Mouse (Mus musculus) heart, embryonic 15.5 days (tissue): Measurements from ENCODE around the gene Tjp1. TPM values are rescaled to one million over a fixed set of nuclear protein-coding genes. Genes with fewer than 3 reads are reported as not detected.

Experiments
- ATAC-seq: fragments of 200-750 bp; cut with Nextera tagmentation; replicated peaks from 2 replicates; pipeline ENCODE4 v1.8.0; 2017; ENCODE audit warnings: low read depth, moderate TSS enrichment; ENCODE audit not compliant: insufficient number of reproducible peaks, insufficient read depth, low FRiP score
- H3K27ac ChIP-seq: fragments of 300-500 bp; sonication (generic); 2 replicates; pipeline ENCODE4 v1.5.1; 2015; ENCODE audit warnings: mild to moderate bottlenecking, inconsistent platforms
- H3K27me3 ChIP-seq: fragments of 300-500 bp; sonication (generic); 2 replicates; pipeline ENCODE4 v1.6.1; 2015; ENCODE audit warnings: inconsistent platforms
- H3K36me3 ChIP-seq: fragments of 300-500 bp; sonication (generic); 2 replicates; pipeline ENCODE4 v1.6.1; 2015; ENCODE audit warnings: mild to moderate bottlenecking, inconsistent platforms
- H3K4me1 ChIP-seq: fragments of 300-500 bp; sonication (generic); replicated peaks from 2 replicates; pipeline ENCODE4 v1.6.1; 2015; ENCODE audit warnings: inconsistent platforms
- H3K4me2 ChIP-seq: fragments of 300-500 bp; sonication (generic); 2 replicates; pipeline ENCODE4 v1.6.1; 2015; ENCODE audit warnings: inconsistent platforms, mild to moderate bottlenecking, moderate library complexity
- H3K4me3 ChIP-seq: fragments of 300-500 bp; sonication (generic); 2 replicates; pipeline ENCODE4 v1.5.1; 2015; ENCODE audit warnings: mild to moderate bottlenecking, inconsistent platforms
- H3K9ac ChIP-seq: fragments of 300-500 bp; sonication (generic); 2 replicates; pipeline ENCODE4 v1.6.1; 2015; ENCODE audit warnings: mild to moderate bottlenecking, inconsistent platforms
- H3K9me3 ChIP-seq: fragments of 300-500 bp; sonication (generic); replicated peaks from 2 replicates; pipeline ENCODE4 v1.6.1; 2016; ENCODE audit warnings: inconsistent platforms
- WGBS: fragments of 180-500 bp; shearing (Covaris S2); methylation state at CpG from one replicate; pipeline ENCODE4 v1.1.7; 2015; ENCODE audit warnings: mixed read lengths; 5-methylcytosine and 5-hydroxymethylcytosine counted together
- polyA plus RNA-seq: library from polyadenylated mRNA; unstranded; fragments of >200 nt; fragmentation: Nextera tagmentation; extraction: Ambion mirVana; gene quantifications from 2 replicates; pipeline ENCODE4 v1.2.1, GENCODE M21; 2015

The Tjp1 gene
- polyA plus RNA-seq, 1 experiment from 2014 or later = 21.0 TPM

DNA sequence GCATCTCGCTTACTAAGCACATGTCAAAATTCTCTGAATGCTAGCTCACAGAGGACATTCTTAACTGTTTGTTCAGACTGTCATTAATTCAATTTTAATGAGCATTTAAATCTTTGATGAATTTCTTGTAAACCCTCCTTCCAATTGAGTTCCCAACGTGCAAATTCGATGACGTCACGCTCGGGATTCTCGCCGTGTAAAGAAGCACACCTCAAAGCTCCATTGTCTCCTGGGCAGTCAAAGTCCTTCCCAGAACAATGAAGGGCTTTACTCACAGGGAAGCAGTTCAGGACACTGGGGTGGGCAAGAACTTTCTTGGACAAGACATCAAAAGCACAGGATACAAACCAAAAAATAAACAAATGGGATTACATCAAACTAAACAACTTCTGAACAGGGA lies 10.7 kb downstream of the Tjp1 start:
- H3K9me3 ChIP-seq = no peaks in the 10 kb centered on the region
- no peaks in the 10 kb centered on the region for H3K4me1 ChIP-seq
- WGBS = 66% methylated on average over 8 of the region's 8 CpGs
- H3K36me3 ChIP-seq = no peaks in the 10 kb centered on the region
- H3K4me3 ChIP-seq = no peak overlapping the region
- no peak overlapping the region for H3K4me2 ChIP-seq
- H3K27ac ChIP-seq = no peak overlapping the region
- ATAC-seq = no peak
- H3K27me3 ChIP-seq = no peaks in the 10 kb centered on the region
- no peak overlapping the region for H3K9ac ChIP-seq

DNA sequence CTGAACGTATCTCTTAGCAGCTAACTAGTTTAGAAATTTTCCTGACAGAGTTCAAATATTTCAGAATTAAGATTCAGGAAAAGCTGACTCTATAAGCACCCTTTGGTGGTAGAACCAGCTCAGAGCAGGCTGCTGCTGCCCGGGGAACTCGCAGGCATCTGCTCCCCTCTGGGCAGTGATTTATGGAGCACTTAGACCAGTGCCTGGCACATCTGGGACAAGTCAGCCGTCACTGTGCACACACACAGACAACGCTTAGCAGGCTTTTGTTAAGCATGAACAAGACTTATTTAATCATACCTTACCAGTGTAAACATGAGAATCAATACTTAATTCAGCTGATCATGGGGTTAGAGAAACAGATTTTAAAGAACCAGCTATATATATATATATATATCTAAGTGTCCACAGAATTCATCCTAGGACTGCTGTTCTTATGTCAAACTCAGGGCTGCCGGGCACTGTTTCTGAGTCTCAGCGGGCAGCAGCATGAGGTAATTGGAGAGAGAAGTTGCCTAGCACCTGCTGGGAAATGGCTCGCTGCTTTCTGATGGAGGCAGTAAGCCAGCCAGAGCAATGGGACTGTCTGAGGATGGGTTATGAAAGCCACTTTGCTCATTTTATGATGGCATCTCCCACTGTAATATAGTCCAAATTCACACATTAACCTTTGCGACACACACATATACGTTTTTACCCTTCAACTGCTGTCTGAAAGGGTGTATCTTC lies 14.0 kb downstream of the Tjp1 start:
- H3K9ac ChIP-seq = no peak overlapping the region
- H3K9me3 ChIP-seq = no peaks in the 10 kb centered on the region
- no peaks in the 10 kb centered on the region for H3K27me3 ChIP-seq
- no peaks in the 10 kb centered on the region for H3K36me3 ChIP-seq
- no peaks in the 10 kb centered on the region for H3K4me1 ChIP-seq
- ATAC-seq = no peak; the same call in 1 of the 2 replicates
- H3K4me3 ChIP-seq = no peak overlapping the region
- H3K27ac ChIP-seq = no peak overlapping the region
- 57% methylated on average over 10 of the region's 10 CpGs for WGBS
- H3K4me2 ChIP-seq = no peak overlapping the region

DNA sequence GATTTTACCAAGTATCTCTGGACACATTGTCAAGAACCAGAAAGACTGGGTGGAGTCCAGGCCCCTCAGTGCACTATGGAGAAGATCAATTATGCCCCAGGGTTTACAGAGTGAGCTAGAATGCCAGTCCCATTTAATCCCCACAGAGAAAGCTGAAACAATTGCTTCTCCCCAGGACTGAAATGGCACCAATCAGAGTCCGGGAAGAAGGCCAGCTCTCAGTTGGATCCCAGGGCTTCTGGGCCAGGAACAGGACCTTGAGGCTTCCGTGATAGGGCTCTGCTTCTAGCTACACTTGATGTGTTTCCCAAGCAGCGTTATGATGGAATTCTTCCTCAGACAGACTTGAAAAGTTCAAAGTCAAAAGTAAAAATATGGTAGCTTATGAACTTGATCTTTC lies 18.2 kb downstream of the Tjp1 start:
- H3K9me3 ChIP-seq = no peaks in the 10 kb centered on the region

DNA sequence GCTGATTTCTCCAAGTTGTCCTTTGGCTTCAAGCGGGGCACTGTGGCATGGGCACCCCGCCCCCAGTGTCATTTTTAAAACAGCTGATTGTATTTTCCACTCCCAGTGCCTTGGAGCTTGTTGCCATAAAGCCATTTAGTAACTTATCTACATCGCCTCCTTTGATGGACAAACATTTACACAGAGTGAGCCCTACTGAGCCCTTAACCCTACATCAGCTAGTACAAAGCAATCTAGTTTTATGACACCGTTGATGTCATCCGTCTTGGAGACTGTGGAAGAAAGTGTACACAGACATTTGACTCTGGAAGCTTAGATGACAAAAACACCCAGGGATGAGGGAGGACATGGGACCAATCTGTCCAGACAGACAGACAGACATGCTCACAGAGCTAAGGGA lies 20.2 kb downstream of the Tjp1 start:
- Histone ChIP-seq H3K4me1 (no peaks in the 10 kb centered on the region), H3K27me3 (no peaks in the 10 kb centered on the region), H3K36me3 (no peaks in the 10 kb centered on the region), H3K4me2 (no peak overlapping the region), H3K27ac (no peak overlapping the region), H3K4me3 (no peak overlapping the region), H3K9ac (no peak overlapping the region), H3K9me3 (no peaks in the 10 kb centered on the region)
- 78% methylated on average over 5 of the region's 5 CpGs for WGBS
- no peak for ATAC-seq

More for the DNA sequence above, 18.2 kb downstream of the Tjp1 start:
- no peaks in the 10 kb centered on the region for H3K4me1 ChIP-seq
- H3K27ac ChIP-seq = no peak overlapping the region
- no peaks in the 10 kb centered on the region for H3K36me3 ChIP-seq
- no peak for ATAC-seq
- WGBS = 64% methylated on average over 3 of the region's 3 CpGs
- no peaks in the 10 kb centered on the region for H3K27me3 ChIP-seq
- H3K9ac ChIP-seq = no peak overlapping the region
- no peak overlapping the region for H3K4me3 ChIP-seq
- no peak overlapping the region for H3K4me2 ChIP-seq

DNA sequence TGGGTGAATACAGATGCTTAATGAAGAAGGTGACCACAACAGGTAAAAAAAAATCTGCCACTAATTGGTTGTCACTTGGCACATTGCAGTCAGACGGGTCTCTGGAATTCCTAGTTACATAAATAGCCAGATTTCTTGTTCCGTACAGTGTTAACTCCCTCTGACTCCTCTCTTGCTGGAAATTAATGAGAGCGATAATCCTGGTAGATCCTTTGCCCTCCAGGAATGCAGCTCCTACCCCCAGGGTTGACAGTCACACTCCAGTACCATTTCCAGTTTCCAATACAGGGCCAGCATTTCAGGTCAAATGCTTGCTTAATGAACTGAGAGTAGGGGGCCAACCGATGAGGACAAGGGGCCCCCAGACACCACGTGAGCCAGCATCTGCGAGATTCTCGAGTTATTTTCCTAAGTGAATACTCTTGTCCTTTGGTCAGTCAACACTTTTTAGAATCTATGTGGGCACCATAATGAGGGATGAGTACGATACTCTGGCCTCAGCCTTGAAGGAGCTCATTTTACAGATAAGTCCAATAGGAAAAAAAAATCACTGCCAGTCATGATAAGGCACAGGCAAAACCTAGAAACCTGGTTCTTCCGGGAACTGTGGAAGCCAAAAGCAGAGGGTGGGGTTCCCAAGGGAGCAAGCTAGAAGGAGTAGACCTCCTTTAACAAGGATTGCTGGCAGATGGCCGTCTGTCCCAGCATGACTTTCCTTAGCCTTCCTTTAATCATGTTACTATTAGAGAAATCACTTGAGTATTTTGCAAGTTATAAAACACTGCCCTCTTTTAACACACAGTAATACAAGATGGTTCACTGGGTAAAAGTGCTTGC lies 24.9 kb downstream of the Tjp1 start:
- no peaks in the 10 kb centered on the region for H3K4me1 ChIP-seq
- no peak overlapping the region for H3K9ac ChIP-seq
- no peaks in the 10 kb centered on the region for H3K9me3 ChIP-seq
- H3K27me3 ChIP-seq = no peaks in the 10 kb centered on the region
- no peak for ATAC-seq
- H3K36me3 ChIP-seq = no peaks in the 10 kb centered on the region
- no peak overlapping the region for H3K27ac ChIP-seq
- H3K4me2 ChIP-seq = no peak overlapping the region
- no peak overlapping the region for H3K4me3 ChIP-seq
- 49% methylated on average over 10 of the region's 10 CpGs for WGBS

DNA sequence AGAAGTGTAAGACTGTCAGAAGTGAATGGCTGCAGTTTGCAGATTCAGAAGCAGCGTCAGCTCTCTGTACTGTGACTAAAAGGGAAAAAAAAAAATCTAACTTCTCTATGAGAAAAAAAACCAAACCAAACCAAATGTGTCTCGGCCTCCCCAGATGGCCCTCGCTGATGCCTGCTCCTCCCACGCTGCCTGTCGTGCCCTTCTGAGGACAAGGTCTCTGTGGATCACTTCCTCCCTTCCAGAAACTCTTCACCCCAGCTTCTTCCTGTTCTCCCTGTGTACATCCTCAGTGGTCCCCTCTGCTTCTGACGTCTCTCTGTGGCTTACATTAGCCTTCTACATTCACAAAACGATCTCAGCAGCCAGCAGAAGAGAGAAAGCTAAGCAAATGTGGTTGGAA lies 26.8 kb downstream of the Tjp1 start:
- Histone ChIP-seq H3K4me1 (no peaks in the 10 kb centered on the region), H3K9me3 (no peaks in the 10 kb centered on the region), H3K27me3 (no peaks in the 10 kb centered on the region), H3K4me2 (no peak overlapping the region), H3K27ac (no peak overlapping the region), H3K4me3 (no peak overlapping the region), H3K36me3 (no peaks in the 10 kb centered on the region), H3K9ac (no peak overlapping the region)
- 45% methylated on average over 7 of the region's 7 CpGs for WGBS
- ATAC-seq = no peak

DNA sequence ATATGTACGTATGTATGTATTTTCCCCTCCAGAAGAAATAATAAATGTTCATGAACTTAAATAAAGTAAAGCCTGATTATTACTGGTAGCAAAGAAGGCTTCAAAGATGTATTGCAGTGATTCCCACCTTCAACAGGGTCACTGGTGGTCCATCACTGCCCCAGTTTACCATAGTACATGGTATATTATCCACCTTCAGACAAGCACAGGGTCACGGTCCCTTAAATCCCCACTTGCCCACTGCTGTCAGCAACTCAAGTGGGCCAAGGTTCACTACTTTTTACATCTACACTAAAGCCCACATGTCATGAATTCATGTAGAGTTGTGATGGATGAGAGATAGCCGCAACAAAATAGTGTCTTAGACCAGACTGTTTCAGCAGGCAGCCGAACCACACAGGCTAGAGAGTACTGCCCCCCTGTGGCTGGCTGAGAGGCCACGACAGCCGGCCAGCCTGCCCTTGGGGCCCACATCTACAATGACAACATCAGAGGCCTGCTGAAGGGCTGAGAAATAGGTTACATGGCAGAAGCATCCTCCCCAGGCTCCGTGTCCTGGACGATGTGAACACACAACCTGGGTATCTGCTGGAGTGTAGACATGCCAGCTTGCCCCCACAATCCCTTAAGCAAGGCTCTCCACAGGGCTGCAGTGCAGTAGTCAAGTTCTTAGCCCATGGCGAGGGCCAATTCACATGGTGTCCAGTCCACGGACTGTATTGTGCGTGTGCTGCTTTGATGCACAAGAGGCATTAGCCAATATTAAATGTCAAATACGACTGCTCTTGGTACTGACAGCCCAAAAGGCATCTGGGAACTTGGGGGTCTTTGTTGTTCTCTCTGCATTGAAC lies 29.6 kb downstream of the Tjp1 start:
- WGBS = 49% methylated on average over 12 of the region's 12 CpGs
- no peaks in the 10 kb centered on the region for H3K9me3 ChIP-seq
- no peaks in the 10 kb centered on the region for H3K4me1 ChIP-seq
- H3K27ac ChIP-seq = no peak overlapping the region
- H3K27me3 ChIP-seq = no peaks in the 10 kb centered on the region
- no peaks in the 10 kb centered on the region for H3K36me3 ChIP-seq
- H3K9ac ChIP-seq = no peak overlapping the region
- H3K4me3 ChIP-seq = no peak overlapping the region
- peak; percentile 53 for ATAC-seq
- H3K4me2 ChIP-seq = no peak overlapping the region

DNA sequence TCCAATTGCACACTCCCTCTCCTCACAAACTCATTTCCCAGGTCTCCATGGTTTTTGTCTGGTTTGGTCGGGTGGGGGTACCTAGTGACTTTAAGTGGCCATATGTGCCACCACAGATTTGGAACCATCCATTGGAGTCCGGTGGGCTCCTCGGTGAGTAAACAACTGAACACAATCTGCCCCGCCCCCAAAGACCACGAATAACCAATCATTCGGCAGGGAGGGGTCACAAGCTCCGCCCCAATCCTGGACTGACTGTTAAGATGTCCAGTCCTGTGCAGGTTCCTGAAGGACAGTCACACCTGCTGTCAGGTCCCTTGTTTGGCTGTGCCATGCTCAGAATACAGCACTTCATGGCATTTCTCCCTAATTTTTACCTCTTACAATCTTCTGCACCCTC lies 37.1 kb downstream of the Tjp1 start:
- no peak overlapping the region for H3K27ac ChIP-seq
- no peak overlapping the region for H3K4me2 ChIP-seq
- peaks cover 7% of the 10 kb centered on the region for H3K4me1 ChIP-seq
- H3K4me3 ChIP-seq = no peak overlapping the region
- ATAC-seq = no peak
- no peaks in the 10 kb centered on the region for H3K36me3 ChIP-seq
- no peak overlapping the region for H3K9ac ChIP-seq
- no peaks in the 10 kb centered on the region for H3K9me3 ChIP-seq
- 77% methylated on average over 7 of the region's 7 CpGs for WGBS
- no peaks in the 10 kb centered on the region for H3K27me3 ChIP-seq

DNA sequence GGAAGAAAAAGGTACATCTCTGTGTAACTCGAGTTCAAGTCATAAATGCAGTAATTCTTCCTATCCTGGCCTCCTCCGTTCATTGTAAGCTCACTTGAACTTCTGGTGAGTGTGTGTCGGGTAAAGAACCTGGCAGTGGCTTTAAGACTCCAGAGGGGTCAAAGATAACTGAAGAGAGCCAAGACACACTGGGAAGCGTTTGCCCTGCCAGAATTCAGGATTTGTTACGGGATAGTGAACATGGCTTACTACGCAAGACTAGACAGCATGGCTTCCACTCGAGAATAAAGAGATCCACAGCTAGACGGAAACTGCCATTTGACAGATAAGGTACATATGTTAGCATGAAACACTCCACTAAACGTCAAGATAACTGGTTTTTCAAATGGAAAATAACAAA lies 37.8 kb downstream of the Tjp1 start:
- no peaks in the 10 kb centered on the region for H3K9me3 ChIP-seq
- H3K9ac ChIP-seq = no peak overlapping the region
- H3K4me3 ChIP-seq = no peak overlapping the region
- H3K36me3 ChIP-seq = no peaks in the 10 kb centered on the region
- no peak overlapping the region for H3K27ac ChIP-seq
- WGBS = 62% methylated on average over 9 of the region's 9 CpGs
- H3K4me1 ChIP-seq = peaks cover 7% of the 10 kb centered on the region
- no peaks in the 10 kb centered on the region for H3K27me3 ChIP-seq
- H3K4me2 ChIP-seq = no peak overlapping the region
- ATAC-seq = no peak

DNA sequence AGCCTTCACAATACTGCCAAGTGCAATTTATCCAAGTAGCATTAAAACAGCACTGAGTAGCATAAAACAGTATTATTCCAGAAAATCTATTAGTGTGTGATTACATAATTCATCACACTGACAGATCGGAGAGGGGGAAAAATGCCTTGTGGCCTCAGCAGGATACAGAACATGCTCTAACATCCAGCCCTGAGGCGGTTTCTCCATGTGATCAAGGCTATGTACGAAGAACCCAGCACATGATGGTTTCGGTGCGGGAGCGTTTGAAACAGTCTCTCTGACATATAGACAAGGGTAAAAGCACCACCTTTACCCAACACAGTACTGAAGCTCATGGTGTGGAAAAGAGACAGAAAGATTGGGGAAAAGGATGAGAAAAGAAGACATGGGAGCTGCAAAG lies 38.4 kb downstream of the Tjp1 start:
- Histone ChIP-seq H3K9me3 (no peaks in the 10 kb centered on the region), H3K36me3 (no peaks in the 10 kb centered on the region), H3K27ac (no peak overlapping the region), H3K9ac (no peak overlapping the region), H3K4me3 (no peak overlapping the region), H3K27me3 (no peaks in the 10 kb centered on the region), H3K4me2 (no peak overlapping the region), H3K4me1 (peaks cover 7% of the 10 kb centered on the region)
- ATAC-seq = no peak
- WGBS = 85% methylated on average over 6 of the region's 6 CpGs

DNA sequence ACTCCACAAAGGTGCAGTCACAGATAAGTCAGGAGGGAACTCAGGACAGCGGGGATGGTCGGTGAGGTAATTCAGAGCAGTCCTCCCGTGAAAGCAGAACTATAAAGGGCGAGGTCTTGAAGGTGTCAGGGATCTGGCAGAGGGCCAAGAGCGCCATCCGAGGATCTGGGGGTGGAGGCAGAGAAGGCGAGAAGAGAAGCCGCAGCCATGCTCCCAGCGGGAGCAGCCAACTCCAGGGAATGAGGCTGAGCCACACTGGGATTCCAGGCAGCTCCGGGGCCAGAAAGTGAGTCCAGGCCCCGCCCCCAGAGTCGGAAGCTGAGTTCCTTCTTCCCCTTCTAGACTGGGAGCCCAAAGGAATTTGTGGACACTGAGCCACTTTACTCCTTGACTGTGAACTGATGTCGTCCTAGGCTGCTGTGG lies 41.3 kb downstream of the Tjp1 start:
- Histone ChIP-seq H3K4me2 (peak overlapping the region; percentile 62), H3K27me3 (no peaks in the 10 kb centered on the region), H3K4me3 (peak overlapping the region; percentile 42), H3K9ac (peak overlapping the region; percentile 46; the same call in 1 of the 2 replicates), H3K36me3 (no peaks in the 10 kb centered on the region), H3K27ac (no peak overlapping the region; the same call in 1 of the 2 replicates), H3K4me1 (peaks cover 7% of the 10 kb centered on the region), H3K9me3 (no peaks in the 10 kb centered on the region)
- WGBS = 3% methylated on average over 13 of the region's 13 CpGs
- ATAC-seq = peak; percentile 64; the same call in 1 of the 2 replicates
